Mouse (Mus musculus) v-Abl transformed pro-B cells (cell line): ENCODE data around the gene Adcy5.

Source experiments
- in situ Hi-C, 2 experiments: fragments of 400-800 bp; cut with MboI; formaldehyde crosslinking; loops; one replicate each; pipeline ENCODE4 v1.15.1; 2025; ENCODE audit not compliant: unreplicated experiment in 2 of 2

The Adcy5 gene

DNA sequence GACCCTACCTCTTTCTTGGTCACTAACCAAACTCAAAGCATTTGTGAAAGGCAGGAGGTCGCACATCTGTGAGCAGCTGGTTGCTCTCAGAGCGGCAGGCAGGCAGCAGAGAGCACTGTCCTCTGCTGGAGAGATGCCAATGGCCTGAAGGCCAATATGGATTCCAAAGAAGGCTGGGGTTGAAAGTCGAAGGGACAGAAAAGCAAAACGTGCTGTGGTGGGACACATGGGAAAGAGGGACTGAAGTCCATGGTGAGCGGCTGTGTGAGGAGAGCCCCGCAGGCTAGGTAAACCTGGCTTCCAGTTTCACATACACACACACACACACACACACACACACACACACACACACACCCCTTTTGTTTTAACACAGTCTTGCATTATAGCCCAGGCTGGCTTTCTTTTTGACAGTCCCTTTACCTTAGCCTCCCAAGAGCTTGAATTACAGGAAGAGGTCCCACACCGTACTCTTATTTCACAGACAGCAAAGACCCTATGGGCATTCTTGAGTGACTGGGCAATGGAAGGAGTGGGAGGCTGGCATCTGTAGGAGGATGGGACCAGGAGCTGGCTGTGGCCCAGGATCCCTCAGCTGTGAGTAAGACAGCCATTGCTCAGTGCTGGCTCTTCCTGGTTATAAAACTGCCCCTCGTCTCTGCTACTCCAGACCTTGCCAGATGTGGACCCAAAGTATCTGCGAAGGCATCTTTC, 45.9 kb downstream of the Adcy5 start:
- in situ Hi-C loops, result no loop called here

DNA sequence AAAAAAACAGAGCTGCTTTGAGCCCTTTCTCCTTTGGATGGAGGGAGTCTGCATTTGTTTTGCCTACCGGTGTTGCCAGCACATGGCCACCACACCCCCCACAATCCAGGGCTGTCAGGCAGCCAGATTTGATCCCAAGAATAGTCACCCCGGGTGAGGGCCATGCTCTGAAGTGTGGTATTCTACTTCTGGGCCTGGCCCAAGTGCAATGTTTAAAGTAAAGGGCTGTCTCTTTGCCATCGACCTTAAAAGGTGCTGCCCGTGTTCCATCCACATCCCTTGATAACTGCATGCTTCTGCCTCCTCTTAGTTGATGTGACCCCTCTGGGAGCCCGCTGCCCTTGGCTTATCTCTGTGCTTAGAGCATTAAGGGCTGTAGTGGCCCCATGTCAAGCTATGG, 46.6 kb downstream of the Adcy5 start:
- in situ Hi-C loops, result no loop called here

DNA sequence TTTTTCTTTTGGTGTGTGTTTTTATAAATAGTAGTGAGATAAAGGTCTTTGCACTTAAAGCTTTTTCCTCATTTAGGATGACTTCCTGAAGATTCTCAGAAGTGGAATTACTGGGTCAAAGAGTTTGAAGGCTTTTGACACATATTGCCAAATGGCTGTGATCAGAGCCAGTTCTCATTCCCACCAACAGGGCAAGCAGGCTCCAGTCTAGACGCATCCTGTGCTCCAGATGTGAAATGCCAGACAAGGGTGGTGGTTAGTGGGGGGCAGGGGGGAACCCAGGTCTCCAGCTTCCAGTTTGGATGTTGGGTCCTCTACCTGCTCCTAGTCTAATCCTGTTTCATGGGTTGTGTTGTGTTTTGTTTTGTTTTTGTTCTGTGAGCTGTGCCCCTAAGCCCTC, 48.8 kb downstream of the Adcy5 start:
- in situ Hi-C loops, result no loop called here

DNA sequence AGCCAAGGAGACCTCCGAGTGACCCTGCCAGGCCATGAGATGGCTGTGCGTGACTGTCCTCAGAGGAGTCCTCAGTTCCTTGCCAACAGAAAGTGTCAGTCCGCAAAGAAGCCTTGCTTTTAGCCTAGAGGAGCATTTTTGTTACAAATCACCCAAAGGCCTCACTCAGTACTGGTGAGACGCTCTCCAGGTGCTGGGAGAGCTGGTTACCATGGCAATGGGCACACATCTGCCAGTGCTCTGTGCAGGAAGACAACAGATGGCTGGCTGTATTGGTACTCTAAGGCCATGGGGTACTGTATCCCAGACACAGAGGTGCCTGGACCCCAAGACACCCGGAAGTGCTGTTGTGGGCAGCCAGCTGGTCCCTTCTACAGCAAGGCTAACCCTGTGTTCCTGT, 51.0 kb downstream of the Adcy5 start:
- in situ Hi-C loops, result no loop called here

GRCm38 (mm10) chr16:35206426-35206825, 51.7 kb downstream of the Adcy5 start:
- in situ Hi-C loops, result no loop called here

DNA sequence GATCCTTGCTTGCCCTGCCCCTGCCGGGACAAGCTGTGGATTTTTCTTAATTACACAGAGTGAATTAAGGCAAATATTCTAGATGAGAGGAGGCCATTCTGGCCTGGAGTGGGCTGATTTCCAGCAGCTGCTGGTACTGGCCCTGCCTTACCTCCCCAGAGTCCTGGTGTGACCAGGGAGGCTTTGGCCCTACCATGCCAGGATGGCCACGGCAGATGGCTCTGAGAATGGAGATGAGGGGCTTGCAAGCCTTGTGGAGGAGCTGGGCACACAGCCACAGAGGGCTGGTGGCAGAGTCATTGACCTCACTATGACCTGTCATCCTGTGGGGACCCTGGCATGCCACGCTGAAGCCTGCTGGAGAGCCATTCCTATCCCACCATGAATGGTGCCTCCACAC, 54.1 kb downstream of the Adcy5 start:
- in situ Hi-C loops, result no loop called here

DNA sequence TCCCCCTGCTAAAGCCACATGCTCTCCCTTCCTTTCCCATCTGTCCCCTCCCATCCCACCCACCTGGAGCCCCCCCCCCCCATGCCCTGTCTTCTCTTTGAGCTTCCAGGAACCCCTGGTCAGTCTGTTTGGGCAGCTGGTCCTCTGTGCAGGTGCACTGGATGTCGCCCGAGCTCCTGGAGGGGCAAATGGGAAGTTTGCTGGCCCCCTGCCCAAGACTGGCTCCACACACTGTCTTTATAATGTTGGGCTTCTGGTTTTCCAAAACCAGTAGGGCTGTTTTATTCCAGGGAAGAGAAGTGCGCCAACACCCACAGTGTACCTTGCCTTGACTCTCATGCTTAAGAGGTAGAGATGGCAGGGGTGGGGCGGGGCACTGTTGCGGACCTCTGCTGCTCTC, 55.1 kb downstream of the Adcy5 start:
- in situ Hi-C loops, result no loop called here

DNA sequence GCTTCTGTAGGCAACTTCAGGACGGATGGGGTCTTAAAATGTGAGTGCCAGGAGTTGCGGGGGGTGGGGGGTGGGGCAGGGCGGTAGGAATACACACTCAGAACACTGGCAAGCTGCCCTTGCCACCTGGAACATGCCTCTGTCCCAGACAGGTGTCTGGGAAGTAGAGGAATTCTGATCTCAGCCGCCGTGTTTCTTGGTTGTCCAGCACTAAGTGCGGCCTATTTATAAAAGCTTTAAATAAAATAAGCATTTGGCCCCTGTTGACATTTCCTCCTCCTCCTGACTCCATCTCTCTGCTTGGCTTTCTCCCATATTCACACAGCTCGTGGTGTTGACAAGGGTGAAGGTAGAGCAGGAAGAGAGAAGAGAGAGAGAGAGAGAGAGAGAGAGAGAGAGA, 60.4 kb downstream of the Adcy5 start:
- in situ Hi-C loops, result no loop called here

GRCm38 (mm10) chr16:35215498-35215897, 60.8 kb downstream of the Adcy5 start:
- in situ Hi-C loops, result no loop called here

DNA sequence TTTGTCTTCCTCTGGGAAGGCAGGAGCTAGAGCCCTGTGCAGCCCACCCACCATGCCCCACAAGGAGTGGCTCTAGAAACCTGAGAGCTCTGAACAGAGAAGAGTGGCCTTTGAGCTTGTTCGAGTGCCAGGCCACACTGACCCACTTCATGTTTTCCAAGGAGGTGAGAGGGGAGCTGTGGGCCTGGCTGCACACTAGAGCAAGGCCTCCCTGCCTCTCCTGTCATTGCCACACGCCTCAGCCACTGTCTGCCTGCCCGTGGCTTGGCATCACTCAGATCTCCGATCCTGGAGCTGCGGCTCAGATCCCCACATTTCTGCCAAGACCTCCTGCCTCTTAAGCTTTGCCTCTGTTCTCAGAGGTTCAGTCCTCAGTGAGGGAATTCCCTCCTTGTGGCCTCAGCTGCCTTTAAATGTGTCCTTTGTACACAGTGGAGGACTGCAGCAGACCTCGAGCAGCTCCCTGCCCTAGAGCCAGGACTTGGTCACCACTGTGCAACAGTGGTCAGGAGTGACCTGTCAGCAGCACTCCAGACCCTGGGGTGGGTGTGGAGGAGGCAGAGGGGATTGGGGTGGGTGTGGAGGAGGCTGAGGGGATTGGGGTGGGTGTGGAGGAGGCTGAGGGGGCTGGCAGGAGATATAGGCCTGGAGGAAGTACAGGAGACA, 62.3 kb downstream of the Adcy5 start:
- in situ Hi-C loops, result no loop called here

DNA sequence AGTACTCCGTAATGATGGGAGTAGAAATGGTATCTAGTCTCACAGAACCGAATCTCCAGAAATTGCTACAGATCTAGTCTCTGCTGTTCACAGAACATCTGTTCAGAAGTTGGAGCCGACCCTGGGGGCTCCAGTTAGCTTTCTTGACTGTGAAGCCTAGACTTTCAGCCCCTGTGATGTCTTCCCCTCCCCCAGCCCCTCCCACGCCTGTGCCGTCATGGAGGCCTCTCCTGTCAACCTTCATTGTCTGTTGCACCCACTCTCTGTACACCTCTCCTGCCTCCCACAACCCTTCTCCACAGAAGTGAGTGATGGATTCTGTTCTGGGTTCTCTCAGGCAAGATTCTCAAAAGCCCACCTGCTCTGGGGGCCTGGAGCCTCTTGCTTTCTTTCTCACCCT, 65.7 kb downstream of the Adcy5 start:
- in situ Hi-C loops, result no loop called here

DNA sequence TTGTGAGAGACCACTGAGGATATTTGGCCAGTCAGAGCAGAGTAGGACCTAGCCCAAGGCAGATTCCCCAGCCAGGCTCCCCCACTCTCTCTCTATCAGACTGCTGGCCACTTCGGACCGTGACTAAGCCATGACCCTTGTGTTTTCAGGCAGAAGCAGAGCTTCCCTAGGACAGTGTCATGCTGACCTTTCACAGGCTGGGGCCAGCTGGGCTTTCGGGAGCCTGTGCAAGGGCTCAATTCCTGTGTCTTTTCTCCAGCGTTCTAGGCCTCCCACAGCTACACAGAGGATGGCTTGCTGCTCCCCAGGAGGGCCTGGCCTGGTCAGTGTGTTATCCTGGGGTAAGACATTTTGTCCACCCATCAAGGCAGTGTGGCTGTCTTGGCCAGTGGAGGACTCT, 66.9 kb downstream of the Adcy5 start:
- in situ Hi-C loops, result no loop called here

DNA sequence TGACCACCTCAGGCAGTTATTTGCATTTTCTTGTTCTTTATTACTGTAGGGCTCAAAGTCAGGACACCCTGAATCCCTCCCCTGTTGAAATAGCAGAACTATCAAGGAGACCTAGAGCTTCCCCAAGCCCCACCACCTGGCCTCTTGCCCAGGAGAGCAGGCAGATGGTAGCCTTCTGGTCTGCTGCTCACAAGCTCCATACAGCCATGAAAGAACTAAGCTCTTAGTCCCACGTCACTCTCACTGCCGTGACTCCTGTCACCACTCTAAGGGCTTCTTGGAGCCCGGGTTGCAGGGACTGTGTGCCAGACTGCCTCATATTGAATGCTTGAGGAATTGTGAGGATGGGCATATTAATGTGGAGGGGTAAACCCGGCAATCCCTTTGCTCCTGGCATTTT, 69.3 kb downstream of the Adcy5 start:
- in situ Hi-C loops, result no loop called here

DNA sequence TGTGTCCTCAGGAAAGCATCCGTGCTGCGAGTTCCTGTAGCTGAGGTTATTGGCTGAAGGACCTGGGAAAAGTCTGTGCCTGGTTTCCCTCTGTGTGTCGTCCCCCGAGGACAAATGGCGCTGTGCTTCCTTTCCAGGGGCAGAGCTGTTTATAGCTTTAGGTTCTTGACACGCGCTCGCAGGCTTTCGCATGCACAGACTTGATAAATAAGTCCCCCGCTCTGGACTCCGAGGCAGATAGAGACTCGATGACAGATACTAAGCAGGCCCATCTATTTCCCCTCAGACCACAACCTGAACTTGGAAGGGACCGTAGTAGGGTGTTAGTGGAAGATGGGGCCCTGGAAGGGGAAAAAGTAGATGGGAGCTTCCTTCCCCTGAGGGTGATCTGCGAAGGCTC, 70.0 kb downstream of the Adcy5 start:
- in situ Hi-C loops, result no loop called here

- in situ Hi-C loops, result no loop called here
Observed at GRCm38 (mm10) chr16:35229582-35229981, 74.9 kb downstream of the Adcy5 start.

GRCm38 (mm10) chr16:35232153-35232750, 77.6 kb downstream of the Adcy5 start:
- in situ Hi-C loops, result no loop called here

DNA sequence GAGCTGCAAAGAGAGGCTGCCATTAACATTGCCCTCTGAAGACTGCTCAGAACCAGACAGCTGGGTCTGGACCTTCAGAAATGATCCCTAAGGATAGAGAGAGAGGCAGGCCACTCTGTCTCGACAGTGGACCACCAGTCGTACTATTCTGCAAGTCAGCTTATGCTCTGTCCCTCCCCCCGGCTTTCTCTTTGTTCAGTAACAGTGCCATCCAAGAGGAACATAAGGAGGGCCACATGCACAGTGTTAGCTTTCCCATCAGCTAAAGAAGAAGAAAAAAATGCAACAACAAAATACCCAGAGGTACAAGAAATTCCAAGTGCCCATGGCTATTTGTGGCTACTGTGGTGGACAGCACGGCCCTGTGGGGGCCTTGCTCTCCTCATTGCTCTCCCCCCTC, 78.7 kb downstream of the Adcy5 start:
- in situ Hi-C loops, result no loop called here

DNA sequence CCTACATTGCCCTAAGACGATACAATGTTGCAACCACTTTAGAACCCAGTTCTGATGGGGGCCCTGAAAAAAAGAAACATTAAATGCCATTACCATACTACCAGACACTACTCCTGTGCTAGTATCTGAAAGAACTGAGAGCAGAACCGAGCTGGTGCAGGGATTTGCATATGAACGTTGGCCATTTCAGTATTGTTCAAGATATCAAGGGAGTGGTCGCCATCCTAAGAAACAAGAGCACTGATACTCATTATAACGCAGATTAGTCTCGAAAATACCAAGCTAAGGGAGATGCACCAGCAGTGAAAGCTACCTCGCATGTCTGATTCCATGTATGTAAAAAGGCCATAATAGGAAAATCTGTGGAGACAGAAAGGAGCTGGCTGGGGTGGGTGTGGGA, 82.4 kb downstream of the Adcy5 start:
- in situ Hi-C loops, result no loop called here

GRCm38 (mm10) chr16:35239318-35239965, 84.8 kb downstream of the Adcy5 start:
- in situ Hi-C loops, result no loop called here

DNA sequence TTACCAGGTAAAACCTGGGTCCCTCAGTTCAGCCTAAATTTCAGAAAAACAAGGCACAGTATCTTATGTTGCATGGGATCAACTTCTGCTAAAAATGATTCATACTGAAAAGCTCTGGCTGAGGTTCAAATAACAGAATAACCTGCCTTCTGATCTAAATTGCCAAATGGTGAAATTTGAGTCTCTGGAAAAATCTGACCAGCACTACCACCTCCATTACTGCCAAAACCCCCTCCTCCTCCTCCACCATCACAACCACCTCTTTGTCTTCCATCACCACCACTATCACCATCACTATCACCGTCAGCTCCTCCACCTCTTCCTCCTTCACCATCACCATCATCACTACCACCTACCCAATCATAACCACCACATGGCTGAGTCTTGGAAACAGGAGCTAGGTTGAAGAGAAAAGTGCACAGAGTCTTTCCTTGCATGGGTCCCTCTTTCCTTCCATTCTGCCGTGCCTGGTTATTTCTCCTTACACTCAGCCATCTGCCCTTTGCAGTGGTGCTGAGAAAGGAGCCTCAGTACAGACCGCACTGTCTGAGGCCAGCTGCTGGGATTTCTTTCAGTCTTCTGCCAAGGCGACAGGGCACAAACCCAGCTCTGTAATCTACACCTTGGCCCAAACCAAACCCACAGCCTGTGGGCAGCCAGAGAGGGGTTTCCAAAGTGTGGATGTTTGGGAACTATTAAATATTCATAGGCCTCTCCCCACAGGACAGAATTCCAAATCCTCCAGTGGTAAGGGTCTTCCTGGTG, 85.5 kb downstream of the Adcy5 start:
- in situ Hi-C loops, result no loop called here

- in situ Hi-C loops, result no loop called here
Observed at GRCm38 (mm10) chr16:35247364-35247763, 92.7 kb downstream of the Adcy5 start.
